Mouse (Mus musculus) megakaryocyte progenitor cell, adult 5-6 weeks (primary cell): ENCODE results near the gene Ap1g1. TPM values are rescaled to one million over a fixed set of nuclear protein-coding genes. Genes with fewer than 3 reads are reported as not detected.

Source experiments
- total RNA-seq, 2 experiments: library from RNA; stranded (forward) in 1 of 2; stranded (reverse) in 1 of 2; fragments of 157-497, 149-512 nt in 1 of 2; fragments of 200-1000 nt in 1 of 2; gene quantifications; 2 replicates each; pipeline versions ENCODE4 v1.2.3 to v1.2.4; 2015 to 2017

Ap1g1 gene
- total RNA-seq, 2 experiments from 2014 or later = 61.5 to 95.1 TPM

Other genes with a start within 250 kb of the Ap1g1 start
- gene Dhx38, start 212.7 kb upstream of the Ap1g1 start, total RNA-seq (2015) = 15.0 and 18.8 TPM in 2 replicates
- 68.6 and 69.5 TPM in 2 replicates for gene Dhx38, start 212.7 kb upstream of the Ap1g1 start, total RNA-seq (2017)
- gene Txnl4b, start 212.7 kb upstream of the Ap1g1 start, total RNA-seq (2015) = 7.2 and 8.1 TPM in 2 replicates
- 16.5 and 18.4 TPM in 2 replicates for gene Txnl4b, start 212.7 kb upstream of the Ap1g1 start, total RNA-seq (2017)
- 175 and 209 TPM in 2 replicates for gene Hp, start 199.4 kb upstream of the Ap1g1 start, total RNA-seq (2015)
- 273 and 358 TPM in 2 replicates for gene Hp, start 199.4 kb upstream of the Ap1g1 start, total RNA-seq (2017)
- gene Dhodh, start 169.9 kb upstream of the Ap1g1 start, total RNA-seq (2015) = 13.4 and 20.8 TPM in 2 replicates
- 24.8 and 32.4 TPM in 2 replicates for gene Dhodh, start 169.9 kb upstream of the Ap1g1 start, total RNA-seq (2017)
- gene Pkd1l3, start 164.0 kb upstream of the Ap1g1 start, total RNA-seq (2015) = 0.27 and 0.79 TPM in 2 replicates
- 0.12 TPM in 1 of 2 replicates, not detected in the other for gene Pkd1l3, start 164.0 kb upstream of the Ap1g1 start, total RNA-seq (2017)
- gene Ist1, start 85.3 kb upstream of the Ap1g1 start, total RNA-seq (2015) = 66.1 and 80.1 TPM in 2 replicates
- gene Ist1, start 85.3 kb upstream of the Ap1g1 start, total RNA-seq (2017) = 74.6 and 86.1 TPM in 2 replicates
- 2.2 and 3.8 TPM in 2 replicates for gene Zfp821, start 73.0 kb upstream of the Ap1g1 start, total RNA-seq (2015)
- gene Zfp821, start 73.0 kb upstream of the Ap1g1 start, total RNA-seq (2017) = 3.8 and 6.4 TPM in 2 replicates
- gene Atxn1l, start 40.8 kb upstream of the Ap1g1 start, total RNA-seq (2015) = 8.7 and 16.2 TPM in 2 replicates
- 13.7 and 14.7 TPM in 2 replicates for gene Atxn1l, start 40.8 kb upstream of the Ap1g1 start, total RNA-seq (2017)
- gene Phlpp2, start 90.0 kb downstream of the Ap1g1 start, total RNA-seq (2015) = 8.6 and 8.7 TPM in 2 replicates
- 8.0 and 8.6 TPM in 2 replicates for gene Phlpp2, start 90.0 kb downstream of the Ap1g1 start, total RNA-seq (2017)
- gene Marveld3, start 183.6 kb downstream of the Ap1g1 start, total RNA-seq (2015) = not detected in 2 replicates
- not detected in 2 replicates for gene Marveld3, start 183.6 kb downstream of the Ap1g1 start, total RNA-seq (2017)
- not detected in 2 replicates for gene Tat, start 211.9 kb downstream of the Ap1g1 start, total RNA-seq (2015)
- gene Tat, start 211.9 kb downstream of the Ap1g1 start, total RNA-seq (2017) = not detected in 2 replicates